Mouse (Mus musculus) stomach, postnatal 0 days (tissue): ENCODE measurements around the gene Cd93.

Experiments used
- CTCF ChIP-seq: IDR thresholded peaks from 2 replicates; pipeline ENCODE4 v1.5.1; 2016; ENCODE audit warnings: antibody characterized with exemption, low read depth, mild to moderate bottlenecking, moderate library complexity
- EP300 ChIP-seq: optimal IDR thresholded peaks from 2 replicates; pipeline ENCODE3; 2016; ENCODE audit warnings: antibody characterized with exemption

GRCm38 (mm10) chr2:148442172-148442571 is 1.2 kb downstream of the Cd93 start:
- TF ChIP-seq CTCF: no peak
- TF ChIP-seq EP300: no peak
